Mouse (Mus musculus) ES-E14 (cell line): ENCODE measurements around the gene Crebl2. TPM values are rescaled to one million over a fixed set of nuclear protein-coding genes. Genes with fewer than 3 reads are reported as not detected.

Source experiments
- DNase-seq: peaks from one replicate; pipeline ENCODE4 v3.0.0-alpha.2; 2013; ENCODE audit warnings: low read depth, low spot score
- H3K27ac ChIP-seq: 2 replicates; pipeline ENCODE4 v1.5.1; 2012; ENCODE audit warnings: low read depth, mild to moderate bottlenecking, low read length, moderate library complexity, mixed read lengths; ENCODE audit not compliant: poor library complexity, insufficient read depth, severe bottlenecking
- H3K36me3 ChIP-seq: 2 replicates; pipeline ENCODE4 v1.6.1; 2012; ENCODE audit warnings: mild to moderate bottlenecking, low read length, moderate library complexity, mixed read lengths; ENCODE audit not compliant: control insufficient read depth, poor library complexity, insufficient read depth, severe bottlenecking
- H3K4me1 ChIP-seq, 2 experiments: fragments of 150-350 bp in 1 of 2; sonication (generic) in 1 of 2; 2 replicates each; pipeline ENCODE4 v1.6.1; 2012; ENCODE audit warnings: low read length in 2 of 2, mild to moderate bottlenecking in 1 of 2, mixed read lengths in 1 of 2; ENCODE audit not compliant: control insufficient read depth in 2 of 2, insufficient read depth in 2 of 2, poor library complexity in 1 of 2
- H3K4me3 ChIP-seq, 2 experiments: fragments of 150-350 bp in 1 of 2; sonication (generic) in 1 of 2; 2 replicates each; pipeline ENCODE4 v1.5.1; 2012; ENCODE audit warnings: low read length in 2 of 2, low read depth in 1 of 2, mild to moderate bottlenecking in 1 of 2, mixed read lengths in 1 of 2; ENCODE audit not compliant: insufficient read depth in 1 of 2, poor library complexity in 1 of 2, severe bottlenecking in 1 of 2
- H3K9ac ChIP-seq: 2 replicates; pipeline ENCODE4 v1.6.1; 2012; ENCODE audit warnings: low read depth, mild to moderate bottlenecking, low read length, mixed read lengths; ENCODE audit not compliant: poor library complexity, insufficient read depth, severe bottlenecking
- H3K9me3 ChIP-seq: fragments of 150-350 bp; sonication (generic); 2 replicates; pipeline ENCODE4 v1.6.1; 2012; ENCODE audit warnings: low read depth, mild to moderate bottlenecking, low read length; ENCODE audit not compliant: control insufficient read depth, insufficient read depth
- CHD2 ChIP-seq: IDR thresholded peaks from 2 replicates; pipeline ENCODE4 v1.6.1; 2014; ENCODE audit warnings: mild to moderate bottlenecking, low read depth, low read length, inconsistent platforms
- HCFC1 ChIP-seq: IDR thresholded peaks from 2 replicates; pipeline ENCODE4 v1.6.1; 2012; ENCODE audit warnings: low read length, inconsistent platforms, borderline replicate concordance; ENCODE audit not compliant: insufficient read depth
- MAFK ChIP-seq: IDR thresholded peaks from 2 replicates; pipeline ENCODE4 v1.6.1; 2014; ENCODE audit warnings: mild to moderate bottlenecking, low read depth, low read length, inconsistent platforms; ENCODE audit not compliant: insufficient read depth
- ZC3H11A ChIP-seq: IDR thresholded peaks from 2 replicates; pipeline ENCODE4 v1.6.1; 2012; ENCODE audit warnings: low read depth, mild to moderate bottlenecking, inconsistent platforms, low read length, borderline replicate concordance
- ZNF384 ChIP-seq: IDR thresholded peaks from 2 replicates; pipeline ENCODE4 v1.6.1; 2012; ENCODE audit warnings: low read depth, low read length, inconsistent platforms
- in situ Hi-C, 2 experiments: fragments of 600-800 bp; cut with MboI; formaldehyde crosslinking; loops; one replicate each; pipeline ENCODE4 v1.15.1; 2025; ENCODE audit warnings: low sequenced_read_pairs in 2 of 2, inconsistent platforms in 1 of 2; ENCODE audit not compliant: unreplicated experiment in 2 of 2
- total RNA-seq: library from RNA; depleted of rRNA; stranded (reverse); fragments of 300-350 nt; gene quantifications from 2 replicates; pipeline ENCODE4 v1.2.3, GENCODE M21; 2012

Gene Crebl2
- total RNA-seq, 1 experiment = 4.3 TPM

DNA sequence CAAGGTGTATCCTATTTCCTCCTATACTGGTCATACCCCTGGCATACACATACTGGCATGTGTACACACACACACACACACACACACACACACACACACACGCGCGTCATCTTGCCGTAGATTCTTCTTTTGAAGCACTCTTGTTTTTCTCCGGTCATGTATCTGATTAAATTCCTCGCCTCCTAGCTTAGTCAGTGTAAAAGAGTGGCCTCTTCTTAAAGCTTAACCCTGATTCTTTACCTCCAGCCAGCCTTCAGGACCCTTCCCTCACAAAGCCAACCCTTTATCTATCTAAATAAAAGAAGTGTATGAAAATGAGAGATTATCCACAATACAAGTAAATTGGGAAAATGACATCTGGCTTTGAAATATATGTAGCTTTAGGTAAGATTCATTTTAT is 40.9 kb upstream of the Crebl2 start:
- Histone ChIP-seq H3K9me3 (no peaks in the 10 kb centered on the region), H3K4me1 (peaks cover 2 to 7% of the 10 kb centered on the region in 2 experiments; a peak in 3 of 4 replicates), H3K27ac (no peak overlapping the region), H3K9ac (no peak overlapping the region), H3K36me3 (no peaks in the 10 kb centered on the region), H3K4me3 (no peak overlapping the region)
- in situ Hi-C loops = no loop called here
- no peak for TF ChIP-seq HCFC1
- no peak for TF ChIP-seq ZC3H11A
- no peak for TF ChIP-seq ZNF384
- TF ChIP-seq CHD2 = no peak
- TF ChIP-seq MAFK = no peak
- DNase-seq = no peak

DNA sequence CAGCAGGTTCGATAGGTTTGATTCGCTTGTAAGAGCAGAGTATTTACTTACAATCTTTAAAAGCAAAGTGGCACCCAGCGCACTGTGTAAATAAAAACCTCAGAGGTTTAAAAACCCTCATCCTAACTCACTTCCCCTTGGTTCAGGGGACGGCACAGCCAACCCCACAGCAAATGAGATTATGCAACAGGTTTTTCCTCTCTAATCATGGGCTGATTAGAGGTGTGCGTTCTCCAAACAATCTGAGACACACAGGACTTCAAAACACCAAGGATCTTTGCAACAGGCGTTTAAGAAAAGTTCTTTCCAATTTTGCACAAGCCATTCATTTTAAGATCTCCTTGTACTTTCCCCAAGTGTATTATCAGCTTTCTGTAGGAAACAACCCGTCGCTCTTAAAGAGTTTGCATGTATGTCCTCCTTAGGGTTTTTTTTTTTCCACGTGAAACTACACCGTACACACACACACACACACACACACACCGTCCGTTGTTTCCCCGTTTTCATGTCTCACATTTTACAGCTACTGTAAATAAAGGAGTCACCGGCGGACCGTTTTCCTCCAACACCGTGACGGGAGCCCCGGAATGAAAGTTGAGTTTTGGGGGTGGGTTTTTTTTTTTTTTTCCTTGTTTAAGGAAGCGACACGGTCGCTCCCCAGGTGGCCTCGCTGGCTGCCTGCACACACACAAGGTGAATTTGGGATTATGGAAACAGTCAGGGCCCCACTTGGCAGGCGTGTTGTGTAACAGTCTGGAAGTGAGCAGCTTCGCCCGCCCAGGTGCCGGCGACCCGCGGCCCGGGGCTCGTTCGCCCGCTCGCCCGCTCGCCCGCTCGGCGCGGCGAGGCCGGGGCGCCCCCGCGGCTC is 38.5 kb upstream of the Crebl2 start:
- TF ChIP-seq ZNF384 (peak; percentile 73; the same call in 1 of the 2 replicates), MAFK (no peak), CHD2 (no peak), ZC3H11A (no peak)
- peak overlapping the region; percentile 51; the same call in 1 of the 2 replicates for H3K27ac ChIP-seq

DNA sequence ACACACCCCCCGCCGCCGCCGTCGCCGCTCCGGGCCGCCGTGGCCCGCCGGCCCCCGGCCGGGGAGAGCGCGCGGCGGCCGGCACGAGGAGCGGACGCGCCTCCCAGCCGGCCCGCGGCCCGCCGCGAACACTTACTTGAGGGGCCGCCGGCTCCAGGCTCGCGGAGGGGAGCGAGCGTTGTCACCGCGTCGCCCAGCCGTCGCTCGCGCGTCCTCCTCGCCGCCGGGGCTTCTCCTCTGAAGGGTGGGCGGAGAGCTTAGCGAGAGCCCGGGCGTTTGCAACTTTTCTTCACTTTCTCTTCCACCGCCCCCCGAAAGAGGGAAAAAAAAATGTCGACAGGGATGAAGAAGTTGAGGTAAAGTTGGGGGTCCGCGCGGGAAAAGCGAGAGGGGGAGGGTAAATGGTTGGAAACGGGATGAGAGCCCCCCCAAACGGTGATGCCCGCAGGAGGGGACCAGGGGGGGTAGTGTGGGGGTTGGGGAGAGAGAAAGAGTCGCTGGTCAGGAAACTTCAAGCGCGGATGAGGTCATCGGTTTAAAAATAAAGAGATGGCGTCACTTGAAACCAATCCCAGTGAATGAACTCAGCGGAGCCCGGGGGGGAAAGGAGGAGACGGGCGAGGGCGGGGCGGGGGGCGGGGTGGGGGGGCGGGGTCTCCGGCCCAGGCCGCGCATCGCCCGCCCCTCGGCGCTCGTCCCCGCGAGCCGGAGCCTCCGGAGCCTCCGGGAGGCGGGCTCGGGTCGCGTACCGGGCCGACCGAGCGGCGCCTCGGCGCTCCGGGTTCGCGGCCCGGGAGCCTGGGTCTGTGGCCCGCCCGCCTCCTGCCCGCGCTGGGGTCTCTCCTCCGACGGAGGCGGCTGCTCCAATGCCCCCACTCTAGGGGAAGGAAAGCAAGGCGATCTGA is 37.6 kb upstream of the Crebl2 start, which contains the start of gene Dusp16:
Dusp16 (minus strand) TSS at position 485 of the 905 bp plus-strand sequence.
- no peaks in the 10 kb centered on the region for H3K36me3 ChIP-seq
- peak within 1 kb of the TSS; percentile 92 to 99 for H3K4me3 ChIP-seq
- H3K4me1 ChIP-seq = peaks cover 2 to 7% of the 10 kb centered on the region in 2 experiments; a peak in 3 of 4 replicates
- DNase-seq = peak; percentile 90
- in situ Hi-C loops = no loop called here
- H3K9me3 ChIP-seq = no peaks in the 10 kb centered on the region
- peak within 1 kb of the TSS; percentile 93 for H3K9ac ChIP-seq
- peak within 1 kb of the TSS; percentile 51 for H3K27ac ChIP-seq
- TF ChIP-seq ZNF384 (no peak), CHD2 (no peak), ZC3H11A (no peak), MAFK (no peak), HCFC1 (no peak)

More for the DNA sequence above, 38.5 kb upstream of the Crebl2 start:
- Histone ChIP-seq H3K36me3 (no peaks in the 10 kb centered on the region), H3K4me3 (peak overlapping the region; percentile 92 to 99), H3K9ac (peak overlapping the region; percentile 93), H3K9me3 (no peaks in the 10 kb centered on the region), H3K4me1 (peaks cover 2 to 7% of the 10 kb centered on the region in 2 experiments; a peak in 3 of 4 replicates)
- in situ Hi-C loops = no loop called here
- DNase-seq = no peak

DNA sequence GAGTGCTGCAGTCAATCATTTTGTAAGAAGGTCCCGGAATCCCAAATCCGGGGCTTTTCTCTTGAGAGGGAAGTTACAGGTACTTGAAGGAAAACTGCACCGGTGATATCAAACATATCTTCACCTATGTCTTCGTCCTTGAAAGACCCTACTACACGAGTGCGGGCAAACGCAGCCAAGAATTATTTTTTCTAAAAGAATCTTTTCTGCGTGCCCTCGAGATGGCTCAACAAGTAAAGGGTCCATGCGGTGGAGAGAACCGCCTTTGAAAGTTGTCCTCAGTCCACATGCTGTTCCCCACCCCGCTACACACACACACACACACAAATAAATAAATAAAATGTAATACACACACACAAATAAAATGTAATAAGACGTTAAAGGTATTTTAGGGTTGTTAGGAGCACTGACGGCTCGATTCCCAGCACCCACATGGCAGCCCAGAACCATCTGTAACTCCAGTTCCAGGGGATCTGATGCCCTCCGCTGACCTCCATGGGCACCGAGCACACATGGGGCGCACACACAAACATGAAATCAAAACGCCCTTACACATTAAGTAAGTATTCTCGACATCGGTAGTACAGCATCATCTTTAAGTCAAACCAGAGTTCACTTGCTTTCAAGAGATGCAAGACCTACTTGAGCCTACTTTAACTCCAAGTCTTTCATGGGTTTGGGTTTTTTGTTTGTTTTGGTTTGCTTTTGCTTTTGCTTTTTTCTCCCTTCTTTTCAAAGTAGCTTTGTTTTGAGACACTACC is 36.7 kb upstream of the Crebl2 start:
- H3K27ac ChIP-seq = no peak overlapping the region
- no peak for DNase-seq
- peak overlapping the region; percentile 91 for H3K9ac ChIP-seq
- H3K4me1 ChIP-seq = peaks cover 2 to 7% of the 10 kb centered on the region in 2 experiments; a peak in 3 of 4 replicates
- in situ Hi-C loops = no loop called here
- no peaks in the 10 kb centered on the region for H3K36me3 ChIP-seq
- TF ChIP-seq ZNF384 (no peak), HCFC1 (no peak), MAFK (no peak), ZC3H11A (no peak)
- peak overlapping the region; percentile 71 to 92 for H3K4me3 ChIP-seq
- H3K9me3 ChIP-seq = no peaks in the 10 kb centered on the region
